Mouse (Mus musculus): Measurements from ENCODE around the gene Coro1a. TPM values are rescaled to one million over a fixed set of nuclear protein-coding genes. Genes with fewer than 3 reads are reported as not detected.

Gene Coro1a
- total RNA-seq, 1 experiment from 2014 or later: 12.0 TPM

- DNase-seq: no peak
Measured at GRCm38 (mm10) chr7:126708175-126708952, 777 bp upstream of the Coro1a start.

- peak; percentile 84 for DNase-seq
Measured at GRCm38 (mm10) chr7:126704121-126704980, 3.2 kb downstream of the Coro1a start.

GRCm38 (mm10) chr7:126703757-126704077 is 3.9 kb downstream of the Coro1a start:
- no peak for DNase-seq

- DNase-seq: no peak
Measured at GRCm38 (mm10) chr7:126702861-126703756, 4.5 kb downstream of the Coro1a start.

GRCm38 (mm10) chr7:126702358-126702757 is 5.2 kb downstream of the Coro1a start:
- DNase-seq: no peak

- no peak for DNase-seq
Measured at GRCm38 (mm10) chr7:126701559-126702357, 5.8 kb downstream of the Coro1a start.

GRCm38 (mm10) chr7:126701070-126701469 is 6.5 kb downstream of the Coro1a start:
- peak; percentile 94 for DNase-seq

- DNase-seq: no peak
Measured at GRCm38 (mm10) chr7:126700063-126701015, 7.2 kb downstream of the Coro1a start.

- no peak for DNase-seq
Measured at GRCm38 (mm10) chr7:126697838-126698237, 9.7 kb downstream of the Coro1a start.

- no peak for DNase-seq
Measured at GRCm38 (mm10) chr7:126696886-126697285, 10.7 kb downstream of the Coro1a start.

GRCm38 (mm10) chr7:126696303-126696702 is 11.3 kb downstream of the Coro1a start:
- DNase-seq: no peak

- peak; percentile 97 for DNase-seq
Measured at GRCm38 (mm10) chr7:126695631-126696207, 11.9 kb downstream of the Coro1a start, which contains the start of gene Slx1b. Gene Slx1b, minus strand, starts transcription at chr7:126695784.

GRCm38 (mm10) chr7:126695210-126695611 is 12.4 kb downstream of the Coro1a start, which contains the start of gene Bola2:
Gene Bola2, plus strand, starts transcription at chr7:126695401.
- DNase-seq: peak; percentile 86

- DNase-seq: no peak
Measured at GRCm38 (mm10) chr7:126694441-126695051, 13.0 kb downstream of the Coro1a start.

- DNase-seq: no peak
Measured at GRCm38 (mm10) chr7:126693781-126694180, 13.8 kb downstream of the Coro1a start.

GRCm38 (mm10) chr7:126693256-126693655 is 14.3 kb downstream of the Coro1a start:
- DNase-seq: peak; percentile 92

- no peak for DNase-seq
Measured at GRCm38 (mm10) chr7:126692426-126692825, 15.2 kb downstream of the Coro1a start.

- no peak for DNase-seq
Measured at GRCm38 (mm10) chr7:126691676-126692075, 15.9 kb downstream of the Coro1a start.

- no peak for DNase-seq
Measured at GRCm38 (mm10) chr7:126690737-126691136, 16.9 kb downstream of the Coro1a start.
